Mouse (Mus musculus): ENCODE results near the gene Zfp94. TPM values are rescaled to one million over a fixed set of nuclear protein-coding genes. Genes with fewer than 3 reads are reported as not detected.

Gene Zfp94
- polyA plus RNA-seq, 1 experiment from 2014 or later = 14.5 TPM

DNA sequence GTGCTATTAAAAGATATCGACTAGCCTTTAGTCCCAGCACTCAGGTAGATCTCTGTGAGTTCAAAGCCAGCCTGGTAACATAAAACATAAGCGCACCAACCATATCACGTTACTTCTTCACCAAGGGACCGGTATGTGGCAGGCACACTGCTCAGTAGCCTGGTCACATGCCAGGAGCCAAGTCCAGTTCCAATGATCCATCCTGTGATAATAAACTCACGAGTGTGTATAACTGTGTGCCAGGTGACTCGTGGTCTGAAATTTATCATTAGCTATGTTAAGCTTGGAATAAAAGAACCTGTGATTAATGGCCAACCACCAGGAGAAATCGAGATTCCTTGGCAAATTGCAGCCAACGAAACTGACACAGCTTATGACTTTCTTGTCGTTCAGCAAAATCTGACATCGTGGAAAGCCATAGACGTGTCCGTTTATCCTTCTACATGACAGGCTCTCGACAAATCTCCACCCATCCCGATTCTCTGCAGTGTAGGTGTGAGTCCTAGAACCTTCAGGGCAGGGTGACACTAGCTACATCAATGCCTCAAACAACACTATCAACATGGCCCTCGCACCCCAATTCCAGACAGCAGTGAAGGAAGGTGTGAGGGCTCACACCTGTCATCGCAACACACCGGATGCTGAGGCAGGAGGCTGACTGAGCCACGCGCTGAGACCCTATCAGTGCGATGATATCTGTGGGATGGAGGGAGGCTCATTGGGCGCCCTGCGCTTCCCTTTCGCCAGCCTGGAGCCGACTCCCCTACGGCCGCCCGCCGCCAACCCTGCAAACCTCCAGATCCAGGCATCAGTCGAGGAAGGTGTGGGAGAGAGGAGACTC, 520 bp downstream of the Zfp94 start:
- no peaks in the 10 kb centered on the region for H3K9me3 ChIP-seq (replicated peaks)
- peaks cover 17% of the 10 kb centered on the region for H3K36me3 ChIP-seq
- peak overlapping the region; percentile 69 for H3K9ac ChIP-seq
- ATAC-seq (ENCODE audit: insufficient number of reproducible peaks, low FRiP score, low TSS enrichment, low read depth) = no peak; the same call in 1 of the 2 replicates
- H3K27ac ChIP-seq (replicated peaks) = peak overlapping the region; percentile 88
- peak overlapping the region; percentile 64 for H3K4me3 ChIP-seq (replicated peaks)
- H3K27me3 ChIP-seq = no peaks in the 10 kb centered on the region
- peaks cover 10% of the 10 kb centered on the region; the same call in 1 of the 2 replicates for H3K4me1 ChIP-seq
- H3K4me2 ChIP-seq (replicated peaks) = peak overlapping the region; percentile 76
- 25% methylated on average over 29 of the region's 29 CpGs for WGBS

DNA sequence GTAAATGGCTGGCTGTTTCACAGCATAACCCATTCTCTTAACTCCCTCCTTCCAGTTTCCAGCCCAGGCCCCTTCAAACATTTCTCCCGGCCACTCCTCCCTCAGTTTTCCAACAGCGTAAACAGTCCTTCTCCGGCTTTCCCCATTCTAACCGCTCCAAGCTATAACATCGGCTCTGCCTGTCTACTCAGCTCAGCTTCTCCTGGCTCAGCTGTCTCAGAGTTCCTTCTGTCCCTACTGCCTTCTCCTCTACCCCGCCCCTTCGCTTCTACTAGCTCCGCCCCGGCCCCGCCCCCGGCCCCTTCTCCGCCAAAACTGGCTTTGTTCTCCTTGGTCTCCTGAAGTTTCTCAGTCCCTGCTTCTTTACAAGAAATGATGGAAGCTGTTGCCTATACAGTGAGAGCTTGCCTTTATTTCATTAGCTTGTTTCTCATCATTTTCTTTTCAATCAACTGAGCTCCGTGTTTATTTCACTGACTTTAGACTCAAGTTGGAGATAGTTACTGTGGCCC, 15.6 kb downstream of the Zfp94 start, which contains the start of gene Zfp61:
TSS of gene Zfp61 (minus strand) at position 462 of the 512 bp plus-strand sequence.
- peak within 1 kb of the TSS; percentile 81 for H3K4me2 ChIP-seq (replicated peaks)
- H3K36me3 ChIP-seq = peaks cover 37% of the 10 kb centered on the region
- peaks cover 17% of the 10 kb centered on the region for H3K4me1 ChIP-seq
- WGBS = under 1% methylated on average over 13 of the region's 13 CpGs
- H3K9ac ChIP-seq = no peak within 1 kb of the TSS
- no peaks in the 10 kb centered on the region for H3K9me3 ChIP-seq (replicated peaks)
- peak within 1 kb of the TSS; percentile 95 for H3K27ac ChIP-seq (replicated peaks)
- peak within 1 kb of the TSS; percentile 75 for H3K4me3 ChIP-seq (replicated peaks)
- peak; percentile 72 for ATAC-seq (ENCODE audit: insufficient number of reproducible peaks, low FRiP score, low TSS enrichment, low read depth)
- no peaks in the 10 kb centered on the region for H3K27me3 ChIP-seq

DNA sequence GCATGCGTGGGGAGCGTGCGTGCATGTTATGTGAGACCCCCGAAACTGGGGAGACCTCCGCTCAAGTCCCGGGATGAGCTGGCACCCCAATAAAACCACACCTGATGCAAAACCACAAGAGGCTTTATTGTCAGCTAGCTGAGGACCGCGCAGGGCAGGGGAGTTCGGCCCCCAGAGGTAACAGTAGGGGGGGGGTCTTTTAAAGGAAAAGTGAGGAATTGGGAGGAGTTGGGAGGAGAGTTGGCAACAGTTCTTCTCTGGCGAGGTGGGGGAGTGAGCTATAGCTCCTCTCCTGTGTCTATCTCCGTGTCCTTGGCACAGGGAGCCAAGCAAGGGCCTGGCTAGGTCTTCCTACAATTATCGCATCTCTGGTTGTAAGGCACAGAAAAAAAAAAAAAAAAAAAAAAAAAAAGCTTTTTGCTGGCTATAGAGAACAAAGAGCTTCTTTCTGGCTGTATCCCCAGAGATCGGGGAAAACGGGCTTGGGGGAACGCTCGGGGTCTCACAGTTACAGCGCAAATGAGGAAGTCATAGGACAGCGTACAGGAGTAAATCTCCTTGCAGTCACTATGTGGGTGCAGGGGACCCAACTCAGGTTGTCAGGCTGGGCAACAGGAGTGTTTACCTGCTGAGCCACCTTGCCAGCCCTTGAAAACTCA, 16.5 kb downstream of the Zfp94 start:
- Histone ChIP-seq H3K9me3 (replicated peaks) (no peaks in the 10 kb centered on the region), H3K4me1 (peaks cover 17% of the 10 kb centered on the region), H3K9ac (peak overlapping the region; percentile 45), H3K36me3 (peaks cover 46% of the 10 kb centered on the region), H3K4me3 (replicated peaks) (peak overlapping the region; percentile 75), H3K4me2 (replicated peaks) (peak overlapping the region; percentile 81), H3K27me3 (no peaks in the 10 kb centered on the region), H3K27ac (replicated peaks) (peak overlapping the region; percentile 95)
- under 1% methylated on average over 18 of the region's 18 CpGs for WGBS
- ATAC-seq (ENCODE audit: insufficient number of reproducible peaks, low FRiP score, low TSS enrichment, low read depth) = 0 out of 2 replicates have a peak, but pooled peaks have one; percentile 17

DNA sequence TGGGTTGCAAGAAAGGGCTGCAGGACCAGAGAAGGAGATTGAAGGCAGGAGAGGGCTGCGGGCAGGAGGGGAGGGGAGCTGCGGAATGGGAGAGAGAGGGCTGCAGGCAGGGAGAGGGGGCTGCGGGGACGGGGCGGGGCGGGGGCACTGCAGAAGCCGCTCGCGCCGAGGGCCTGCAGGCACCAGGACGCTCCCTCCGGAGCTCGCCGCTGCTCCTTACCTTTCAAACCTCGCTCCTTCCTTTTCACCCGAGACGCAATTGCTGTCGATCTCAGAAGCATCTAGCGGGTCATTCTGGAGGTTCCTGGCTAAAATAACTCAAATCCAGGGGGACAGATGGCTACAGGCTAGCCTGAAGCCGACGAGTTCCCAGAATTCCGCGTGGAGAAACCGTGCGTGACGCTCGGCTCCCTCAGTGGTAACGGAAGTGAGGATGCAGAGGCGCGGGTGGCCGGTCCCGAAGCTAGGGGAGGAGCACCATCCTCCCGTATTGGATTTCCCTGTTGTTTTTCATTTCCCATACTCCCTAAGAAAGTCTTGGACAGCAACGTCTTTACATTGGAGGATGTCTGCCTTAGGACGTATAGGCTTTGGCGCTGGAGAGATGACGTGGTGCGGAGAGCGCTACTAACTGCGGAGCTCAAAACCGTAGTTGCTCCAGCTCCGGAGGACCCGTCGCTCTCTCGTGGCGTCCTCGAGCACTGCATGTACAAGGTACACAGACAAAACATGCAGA, 17.3 kb downstream of the Zfp94 start:
- Histone ChIP-seq H3K9me3 (replicated peaks) (no peaks in the 10 kb centered on the region), H3K9ac (peak overlapping the region; percentile 54), H3K27ac (replicated peaks) (peak overlapping the region; percentile 95), H3K36me3 (peaks cover 54% of the 10 kb centered on the region), H3K27me3 (no peaks in the 10 kb centered on the region), H3K4me1 (peaks cover 17% of the 10 kb centered on the region), H3K4me2 (replicated peaks) (peak overlapping the region; percentile 81), H3K4me3 (replicated peaks) (peak overlapping the region; percentile 75)
- ATAC-seq (ENCODE audit: insufficient number of reproducible peaks, low FRiP score, low TSS enrichment, low read depth) = peak; percentile 89
- 0% methylated on average over 37 of the region's 47 CpGs for WGBS

DNA sequence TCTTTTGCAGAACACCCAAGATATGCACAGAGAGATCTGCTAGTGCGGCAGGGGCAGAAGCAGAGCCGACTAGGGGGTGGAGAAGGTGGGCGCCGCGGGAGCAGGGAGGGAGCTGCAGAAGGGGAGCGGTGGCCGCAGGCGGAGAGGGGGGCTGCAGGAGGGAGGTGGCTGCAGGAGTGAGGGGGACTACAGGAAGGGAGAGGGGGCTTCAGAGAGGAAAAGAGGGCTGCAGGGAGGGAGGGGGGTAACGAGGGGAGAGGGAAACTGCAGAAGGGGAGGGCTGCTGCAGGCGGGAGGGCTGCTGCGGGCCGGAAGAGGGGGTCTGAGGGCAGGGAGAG, 17.9 kb downstream of the Zfp94 start:
- WGBS = under 1% methylated on average over 12 of the region's 12 CpGs
- Histone ChIP-seq H3K27me3 (no peaks in the 10 kb centered on the region), H3K27ac (replicated peaks) (peak overlapping the region; percentile 95), H3K36me3 (peaks cover 59% of the 10 kb centered on the region), H3K4me3 (replicated peaks) (peak overlapping the region; percentile 75), H3K4me2 (replicated peaks) (peak overlapping the region; percentile 81), H3K9me3 (replicated peaks) (no peaks in the 10 kb centered on the region), H3K9ac (peak overlapping the region; percentile 54), H3K4me1 (peaks cover 17% of the 10 kb centered on the region)
- ATAC-seq (ENCODE audit: insufficient number of reproducible peaks, low FRiP score, low TSS enrichment, low read depth) = no peak

DNA sequence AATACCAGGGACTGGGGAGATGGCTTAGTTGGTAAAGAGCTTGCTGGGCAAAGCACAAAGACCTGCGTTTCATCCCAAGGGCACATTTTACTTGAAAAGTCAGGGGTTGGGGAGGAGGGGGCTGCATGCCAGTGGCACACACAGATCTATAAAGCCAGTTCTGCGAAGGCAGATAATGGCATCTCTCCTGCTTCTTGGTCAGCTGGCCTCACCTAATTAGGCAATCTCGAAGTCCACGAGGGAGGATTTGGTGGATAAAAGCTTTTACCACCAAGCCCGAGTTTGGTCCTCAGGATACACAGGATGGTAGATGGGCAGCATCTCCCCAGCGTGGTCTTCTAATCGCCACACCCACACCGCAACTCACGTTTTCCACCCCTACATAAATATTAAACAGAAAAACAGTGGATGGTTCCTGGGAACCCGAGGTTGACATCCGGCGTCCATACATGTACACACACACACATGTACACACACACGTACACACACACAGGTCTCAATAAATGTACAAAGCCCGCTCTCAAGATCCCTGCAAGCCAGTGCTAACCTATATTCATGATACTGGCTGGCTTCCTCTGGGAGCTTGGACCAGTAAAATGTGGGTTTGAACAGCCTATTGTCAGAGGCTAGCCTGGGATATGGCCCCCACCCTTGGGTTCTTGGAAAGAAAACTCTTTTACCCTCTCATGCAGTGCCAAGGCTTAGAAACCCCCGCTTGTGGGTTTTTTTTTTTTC, 18.9 kb downstream of the Zfp94 start:
- Histone ChIP-seq H3K9me3 (replicated peaks) (no peaks in the 10 kb centered on the region), H3K4me2 (replicated peaks) (peak overlapping the region; percentile 81), H3K4me1 (peaks cover 17% of the 10 kb centered on the region), H3K36me3 (peaks cover 59% of the 10 kb centered on the region), H3K4me3 (replicated peaks) (no peak overlapping the region), H3K27me3 (no peaks in the 10 kb centered on the region), H3K9ac (no peak overlapping the region), H3K27ac (replicated peaks) (no peak overlapping the region)
- ATAC-seq (ENCODE audit: insufficient number of reproducible peaks, low FRiP score, low TSS enrichment, low read depth) = no peak
- 93% methylated on average over 15 of the region's 15 CpGs for WGBS

DNA sequence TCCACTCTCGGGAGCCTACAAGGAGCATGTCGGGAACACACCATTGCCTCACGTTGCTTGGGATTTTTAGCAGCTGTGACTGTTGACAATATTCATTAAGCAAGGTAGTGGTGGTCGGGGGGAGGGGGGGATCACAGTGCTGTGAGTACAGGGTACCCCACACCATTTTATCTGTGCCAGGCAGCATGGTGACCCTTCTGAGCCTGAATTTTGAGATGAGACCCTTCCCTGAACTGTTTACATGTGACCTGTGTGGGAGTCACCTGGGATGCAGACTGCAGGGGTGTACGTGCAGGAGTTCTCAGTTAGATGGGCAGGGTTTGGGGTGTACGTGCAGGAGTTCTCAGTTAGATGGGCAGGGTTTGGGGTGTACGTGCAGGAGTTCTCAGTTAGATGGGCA, 20.1 kb downstream of the Zfp94 start:
- Histone ChIP-seq H3K9ac (no peak overlapping the region), H3K4me2 (replicated peaks) (no peak overlapping the region), H3K27me3 (no peaks in the 10 kb centered on the region), H3K4me1 (peaks cover 17% of the 10 kb centered on the region), H3K4me3 (replicated peaks) (no peak overlapping the region), H3K36me3 (peaks cover 62% of the 10 kb centered on the region), H3K27ac (replicated peaks) (no peak overlapping the region), H3K9me3 (replicated peaks) (no peaks in the 10 kb centered on the region)
- no peak for ATAC-seq (ENCODE audit: insufficient number of reproducible peaks, low FRiP score, low TSS enrichment, low read depth)
- 95% methylated on average over 7 of the region's 7 CpGs for whole genome bisulfite sequencing

DNA sequence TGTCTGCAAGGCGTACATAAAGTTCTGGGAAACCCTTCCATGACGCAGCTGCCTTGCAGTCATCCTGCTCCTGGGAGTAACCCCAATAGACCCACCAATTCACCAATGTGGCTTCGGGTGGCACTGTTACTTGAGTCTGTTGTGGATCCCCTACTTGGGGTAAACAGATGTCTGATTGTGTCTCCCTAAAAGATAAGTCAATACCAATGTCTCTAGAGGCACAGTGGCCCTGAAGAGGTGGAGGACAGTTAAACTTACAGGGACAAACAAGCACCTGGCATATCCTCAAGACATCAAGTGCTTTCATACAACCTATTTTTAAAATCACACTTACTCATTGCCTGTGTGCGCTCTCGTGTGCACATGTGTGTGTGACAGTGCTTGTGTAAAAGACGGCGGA, 21.1 kb downstream of the Zfp94 start:
- WGBS = 94% methylated on average over 7 of the region's 7 CpGs
- peaks cover 72% of the 10 kb centered on the region for H3K36me3 ChIP-seq

DNA sequence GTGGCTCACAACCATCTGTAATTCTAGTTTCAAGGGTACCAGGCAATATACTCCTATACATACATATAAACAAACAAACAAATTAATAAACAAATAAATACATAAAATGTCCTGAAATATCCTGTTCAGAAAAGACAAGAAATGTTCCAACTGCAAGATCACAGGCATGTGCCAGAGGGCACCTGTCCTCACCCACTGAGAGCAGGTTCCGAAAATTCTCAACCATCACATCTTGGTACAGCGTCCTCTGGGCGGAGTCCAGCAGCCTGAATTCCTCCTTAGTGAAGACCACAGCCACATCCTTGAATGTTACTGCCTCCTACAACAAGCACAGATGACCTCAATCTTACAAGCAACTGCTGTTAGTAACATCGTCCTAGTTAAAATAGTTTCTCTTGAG, 21.7 kb downstream of the Zfp94 start:
- 92% methylated on average over 4 of the region's 4 CpGs for WGBS
- Histone ChIP-seq H3K4me1 (peaks cover 8% of the 10 kb centered on the region), H3K9me3 (replicated peaks) (no peaks in the 10 kb centered on the region), H3K4me3 (replicated peaks) (no peak overlapping the region), H3K27me3 (no peaks in the 10 kb centered on the region), H3K9ac (no peak overlapping the region), H3K27ac (replicated peaks) (no peak overlapping the region), H3K36me3 (peaks cover 78% of the 10 kb centered on the region), H3K4me2 (replicated peaks) (no peak overlapping the region)
- no peak for ATAC-seq (ENCODE audit: insufficient number of reproducible peaks, low FRiP score, low TSS enrichment, low read depth)

More for the DNA sequence above, 21.1 kb downstream of the Zfp94 start:
- Histone ChIP-seq H3K9ac (no peak overlapping the region), H3K4me2 (replicated peaks) (no peak overlapping the region), H3K4me1 (peaks cover 11% of the 10 kb centered on the region), H3K27me3 (no peaks in the 10 kb centered on the region), H3K9me3 (replicated peaks) (no peaks in the 10 kb centered on the region), H3K4me3 (replicated peaks) (no peak overlapping the region), H3K27ac (replicated peaks) (no peak overlapping the region)
- no peak for ATAC-seq (ENCODE audit: insufficient number of reproducible peaks, low FRiP score, low TSS enrichment, low read depth)

DNA sequence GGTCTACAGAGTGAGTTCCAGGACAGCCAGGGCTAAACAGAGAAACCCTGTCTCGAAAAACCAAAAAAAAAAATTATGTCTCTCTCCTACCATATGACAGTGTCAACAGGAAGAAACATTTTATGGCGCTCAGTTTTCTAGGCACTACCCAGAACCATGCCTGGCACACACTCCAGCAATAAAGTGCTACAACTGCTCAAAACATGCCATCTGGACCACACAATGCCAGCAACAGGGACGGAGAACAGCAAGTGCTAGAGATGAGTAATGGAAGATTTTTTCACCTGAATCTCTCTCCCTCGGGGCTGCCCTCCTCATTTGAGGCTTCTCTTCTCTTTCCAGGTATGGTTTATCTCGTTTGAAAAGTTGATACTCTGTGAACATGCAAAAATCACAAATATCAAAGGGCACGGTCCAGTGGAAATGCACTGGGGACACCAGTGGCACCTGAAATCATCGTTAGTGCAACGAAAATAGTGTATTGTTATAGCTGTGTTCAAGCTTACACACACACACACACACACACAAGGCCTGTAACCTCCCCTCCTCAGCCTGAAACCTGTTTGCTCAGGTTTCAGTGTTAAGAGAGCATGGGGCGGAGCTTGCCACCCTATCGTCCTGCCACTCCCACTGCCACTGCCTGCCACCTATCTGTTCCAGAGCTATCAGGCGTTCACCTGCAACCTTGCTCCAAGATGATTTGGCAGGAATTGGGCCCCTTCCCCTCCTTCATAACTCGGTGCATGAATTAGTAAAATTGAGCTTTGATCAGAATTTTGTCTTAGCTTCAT, 23.2 kb downstream of the Zfp94 start:
- ATAC-seq (ENCODE audit: insufficient number of reproducible peaks, low FRiP score, low TSS enrichment, low read depth) = no peak
- WGBS = 82% methylated on average over 12 of the region's 12 CpGs
- Histone ChIP-seq H3K9me3 (replicated peaks) (no peaks in the 10 kb centered on the region), H3K36me3 (peaks cover 88% of the 10 kb centered on the region), H3K27ac (replicated peaks) (no peak overlapping the region), H3K4me2 (replicated peaks) (no peak overlapping the region), H3K9ac (no peak overlapping the region), H3K4me3 (replicated peaks) (no peak overlapping the region), H3K4me1 (peaks cover 6% of the 10 kb centered on the region), H3K27me3 (no peaks in the 10 kb centered on the region)

Measured in embryonic facial prominence, embryonic 15.5 days (tissue).